Mouse (Mus musculus) liver, embryonic 14.5 days (tissue): ENCODE data around the gene Rims1. TPM values are rescaled to one million over a fixed set of nuclear protein-coding genes. Genes with fewer than 3 reads are reported as not detected.

Experiments used
- ATAC-seq: fragments of 200-750 bp; cut with Nextera tagmentation; 2 replicates; pipeline ENCODE4 v1.8.0; 2017; ENCODE audit warnings: moderate number of reproducible peaks, mild to moderate bottlenecking, moderate library complexity; ENCODE audit not compliant: insufficient read depth
- DNase-seq, 3 experiments: peaks; one replicate each; pipeline ENCODE4 v3.0.0-alpha.2; 2012 to 2013; ENCODE audit warnings: low read depth in 3 of 3, low spot score in 3 of 3
- H3K27ac ChIP-seq: fragments of 300-500 bp; sonication (generic); 2 replicates; pipeline ENCODE4 v1.5.1; 2014; ENCODE audit warnings: moderate library complexity, mild to moderate bottlenecking, control low read depth, inconsistent platforms
- H3K27me3 ChIP-seq: fragments of 300-500 bp; sonication (generic); 2 replicates; pipeline ENCODE4 v1.6.1; 2014; ENCODE audit warnings: mild to moderate bottlenecking, low read length, moderate library complexity; ENCODE audit not compliant: control insufficient read depth, insufficient read depth
- H3K36me3 ChIP-seq: fragments of 300-500 bp; sonication (generic); replicated peaks from 2 replicates; pipeline ENCODE4 v1.6.1; 2014; ENCODE audit warnings: low read depth; ENCODE audit not compliant: control insufficient read depth, insufficient read depth
- H3K4me1 ChIP-seq, 2 experiments: fragments of 200-500 bp in 1 of 2; fragments of 300-500 bp in 1 of 2; sonication (generic) in 1 of 2; replicated peaks; 2 replicates each; pipeline ENCODE4 v1.6.1; 2012 to 2014; ENCODE audit warnings: antibody characterized with exemption in 1 of 2, inconsistent platforms in 1 of 2, low read length in 1 of 2; ENCODE audit not compliant: control insufficient read depth in 2 of 2, insufficient read depth in 2 of 2
- H3K4me2 ChIP-seq: fragments of 300-500 bp; sonication (generic); 2 replicates; pipeline ENCODE4 v1.6.1; 2014; ENCODE audit warnings: low read depth, mild to moderate bottlenecking, control low read depth, moderate library complexity
- H3K4me3 ChIP-seq, 2 experiments: fragments of 200-500 bp in 1 of 2; fragments of 300-500 bp in 1 of 2; sonication (generic) in 1 of 2; 2 replicates each; pipeline ENCODE4 v1.5.1; 2012 to 2014; ENCODE audit warnings: low read depth in 2 of 2, low read length in 2 of 2, mild to moderate bottlenecking in 2 of 2, control low read depth in 1 of 2, inconsistent platforms in 1 of 2, moderate library complexity in 1 of 2; ENCODE audit not compliant: insufficient read depth in 1 of 2
- H3K9ac ChIP-seq: fragments of 300-500 bp; sonication (generic); replicated peaks from 2 replicates; pipeline ENCODE4 v1.6.1; 2014; ENCODE audit warnings: mild to moderate bottlenecking, control low read depth, moderate library complexity
- H3K9me3 ChIP-seq: fragments of 300-500 bp; sonication (generic); 2 replicates; pipeline ENCODE4 v1.6.1; 2016; ENCODE audit warnings: low read length, mixed read lengths; ENCODE audit not compliant: control insufficient read depth
- CTCF ChIP-seq: IDR thresholded peaks from 2 replicates; pipeline ENCODE4 v1.5.1; 2016; ENCODE audit warnings: antibody characterized with exemption, low read depth, control low read depth
- EP300 ChIP-seq: IDR thresholded peaks from 2 replicates; pipeline ENCODE4 v1.6.1; 2016; ENCODE audit warnings: antibody characterized with exemption, low read depth
- WGBS: fragments of 180-500 bp; shearing (Covaris S2); extraction: QIAGEN DNeasy Blood & Tissue Kit; methylation state at CpG from one replicate; pipeline ENCODE4 v1.1.7; 2014; ENCODE audit not compliant: insufficient replicate concordance; 5-methylcytosine and 5-hydroxymethylcytosine counted together
- polyA plus RNA-seq, 2 experiments: library from polyadenylated mRNA; depleted of rRNA in 1 of 2; stranded (reverse) in 1 of 2; unstranded in 1 of 2; fragments of >200 nt; fragmentation: Nextera tagmentation in 1 of 2; extraction: Ambion mirVana in 1 of 2; gene quantifications; 2 replicates each; pipeline versions ENCODE4 v1.2.1 to v1.2.3; 2012 to 2014

The Rims1 gene
- polyA plus RNA-seq, 2 experiments: 0.02 TPM; not detected in 1

- Histone ChIP-seq H3K9me3 (no peaks in the 10 kb centered on the region), H3K4me2 (no peak overlapping the region), H3K27me3 (no peaks in the 10 kb centered on the region), H3K27ac (no peak overlapping the region), H3K36me3 (no peaks in the 10 kb centered on the region), H3K9ac (no peak overlapping the region), H3K4me3 (no peak overlapping the region), H3K4me1 (no peaks in the 10 kb centered on the region)
- no peak for TF ChIP-seq CTCF
- TF ChIP-seq EP300: no peak
- DNase-seq: no peak
- no peak for ATAC-seq
- 53% methylated on average over 2 of the region's 2 CpGs for WGBS
These were observed 519.0 kb downstream of the Rims1 start for GRCm38 (mm10) chr1:22286807-22287206.

GRCm38 (mm10) chr1:22279954-22280353, 525.8 kb downstream of the Rims1 start:
- no peak overlapping the region for H3K4me2 ChIP-seq
- TF ChIP-seq EP300 (no peak), CTCF (no peak)
- no peaks in the 10 kb centered on the region for H3K9me3 ChIP-seq
- H3K27me3 ChIP-seq: no peaks in the 10 kb centered on the region
- DNase-seq (no peak), ATAC-seq (no peak)
- H3K36me3 ChIP-seq: no peaks in the 10 kb centered on the region
- 71% methylated on average over 1 of the region's 1 CpGs for WGBS
- no peak overlapping the region for H3K4me3 ChIP-seq
- no peak overlapping the region for H3K27ac ChIP-seq
- H3K4me1 ChIP-seq: no peaks in the 10 kb centered on the region
- H3K9ac ChIP-seq: no peak overlapping the region

DNA sequence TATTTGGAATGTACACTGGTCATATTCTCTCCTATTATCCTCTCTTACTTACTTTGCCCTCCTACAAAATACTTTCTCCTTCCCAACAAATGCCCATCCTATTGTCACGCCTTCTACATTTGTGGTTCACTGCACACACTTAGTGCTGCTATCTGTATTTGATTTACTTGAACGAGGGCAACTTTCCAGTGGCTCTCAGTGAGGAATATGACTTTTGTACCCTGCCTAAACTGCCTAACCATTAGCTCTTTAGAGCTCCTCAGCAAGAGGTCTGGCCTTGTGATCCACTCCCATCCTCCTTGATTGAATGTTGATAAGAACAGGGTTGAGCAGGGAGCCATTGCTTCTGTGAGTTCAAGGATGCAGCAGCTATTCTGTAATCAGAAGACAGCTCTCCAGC, 531.7 kb downstream of the Rims1 start:
- ATAC-seq: no peak
- TF ChIP-seq EP300: no peak
- TF ChIP-seq CTCF: no peak
- 41% methylated on average over 2 of the region's 2 CpGs for WGBS

DNA sequence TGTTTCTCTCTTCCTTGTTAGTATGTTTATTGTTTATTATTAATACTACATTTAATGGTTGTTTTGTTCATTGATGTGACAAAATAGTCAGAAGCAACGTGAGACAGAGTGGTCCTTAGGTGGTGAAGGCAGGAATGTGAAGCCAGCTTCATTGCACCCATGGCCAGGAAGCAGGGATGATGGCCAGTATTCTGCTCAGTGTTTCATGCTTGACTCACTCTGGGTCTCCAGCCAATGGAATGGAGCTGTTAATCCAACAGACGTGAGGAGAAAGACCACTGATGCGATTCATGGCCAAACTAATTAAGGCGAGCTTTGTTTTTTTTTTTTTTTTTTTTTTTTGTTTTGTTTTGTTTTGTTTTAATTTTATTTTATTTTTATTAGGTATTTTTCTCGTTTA, 535.7 kb downstream of the Rims1 start:
- no peak for ATAC-seq
- Histone ChIP-seq H3K4me2 (no peak overlapping the region), H3K27ac (no peak overlapping the region), H3K9me3 (no peaks in the 10 kb centered on the region), H3K4me3 (no peak overlapping the region), H3K4me1 (no peaks in the 10 kb centered on the region), H3K27me3 (no peaks in the 10 kb centered on the region), H3K9ac (no peak overlapping the region), H3K36me3 (no peaks in the 10 kb centered on the region)
- DNase-seq: no peak
- 59% methylated on average over 5 of the region's 5 CpGs for WGBS
- TF ChIP-seq EP300 (no peak), CTCF (no peak)

More for the DNA sequence above, 531.7 kb downstream of the Rims1 start:
- Histone ChIP-seq H3K36me3 (no peaks in the 10 kb centered on the region), H3K9ac (no peak overlapping the region), H3K4me1 (no peaks in the 10 kb centered on the region), H3K4me3 (no peak overlapping the region), H3K4me2 (no peak overlapping the region), H3K27ac (no peak overlapping the region), H3K9me3 (no peaks in the 10 kb centered on the region), H3K27me3 (no peaks in the 10 kb centered on the region)
- DNase-seq: no peak

GRCm38 (mm10) chr1:22268581-22269359, 537.0 kb downstream of the Rims1 start:
- TF ChIP-seq EP300 (no peak), CTCF (peak; percentile 79)
- Histone ChIP-seq H3K4me1 (no peaks in the 10 kb centered on the region), H3K4me3 (no peak overlapping the region), H3K9me3 (no peaks in the 10 kb centered on the region), H3K27me3 (no peaks in the 10 kb centered on the region), H3K27ac (no peak overlapping the region), H3K36me3 (no peaks in the 10 kb centered on the region), H3K4me2 (no peak overlapping the region), H3K9ac (no peak overlapping the region)
- ATAC-seq (no peak), DNase-seq (peak; percentile 3 to 6 (median 3))
- 31% methylated on average over 15 of the region's 15 CpGs for WGBS
